Mouse (Mus musculus) layer of hippocampus, adult 8-10 months (tissue): ENCODE measurements at regions not wholly inside any gene's neighbourhood (a gene's known extent, or its start where the extent isn't known, plus 50 kb on each side); places are given as distances from the start of the nearest gene placed in this dataset.

Experiments
- DNase-seq, 2 experiments: peaks; one replicate each; pipeline ENCODE4 v3.0.0; 2022; ENCODE audit warnings: low spot score in 2 of 2

DNA sequence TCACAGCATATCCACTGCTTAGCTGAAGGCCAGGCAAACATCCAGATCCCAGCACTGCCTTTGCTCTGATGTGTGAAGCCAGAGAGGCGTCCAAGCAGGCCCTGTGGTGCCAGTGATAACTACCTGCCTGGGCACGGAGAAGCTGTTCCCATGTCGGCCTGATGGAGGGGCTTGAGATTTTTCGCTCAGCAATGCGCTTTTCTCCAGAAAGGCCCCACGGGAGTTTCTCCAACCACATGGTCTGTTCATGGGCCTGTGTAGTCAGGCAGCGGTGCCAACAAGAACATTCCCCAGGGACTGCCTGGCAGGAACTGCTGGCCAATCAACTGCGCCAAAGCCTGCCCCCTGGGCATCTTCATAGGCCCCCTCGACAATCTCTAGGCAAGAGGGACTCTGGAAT, 95.4 kb upstream of the Usp24 start:
- DNase-seq = no peak

DNA sequence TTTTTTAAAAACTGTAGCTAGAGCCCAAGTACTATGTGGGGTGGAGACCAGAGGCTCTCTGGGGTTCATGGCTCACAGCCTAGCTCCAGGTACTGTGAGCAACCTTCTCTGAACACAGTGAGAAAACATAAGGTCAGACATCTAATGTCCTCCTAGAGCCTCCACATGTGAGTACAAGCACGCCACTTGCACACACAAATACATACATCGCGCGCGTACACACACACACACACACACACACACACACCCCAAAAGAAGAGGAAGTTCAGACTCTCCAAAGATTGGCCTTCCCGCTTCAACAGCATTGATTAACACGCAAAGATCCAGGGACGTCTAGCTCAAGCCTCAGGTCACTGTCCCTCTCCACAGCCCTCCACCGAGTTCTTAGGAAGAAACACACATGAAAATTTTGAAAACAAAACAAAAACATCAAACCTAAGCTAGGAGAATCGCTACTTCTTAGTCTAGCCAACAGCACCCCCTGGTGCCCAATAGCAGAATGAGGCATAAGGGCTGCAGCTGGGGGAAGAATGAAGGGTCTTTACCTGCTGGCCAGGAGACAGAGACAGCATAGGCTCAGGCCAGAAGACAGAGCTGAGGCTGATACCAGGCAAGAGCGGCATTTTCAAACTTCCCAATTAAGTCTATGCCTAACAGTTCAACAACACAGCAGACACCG, 90.7 kb upstream of the Usp24 start:
- peak in 1 of 2 experiments; percentile 60 for DNase-seq

DNA sequence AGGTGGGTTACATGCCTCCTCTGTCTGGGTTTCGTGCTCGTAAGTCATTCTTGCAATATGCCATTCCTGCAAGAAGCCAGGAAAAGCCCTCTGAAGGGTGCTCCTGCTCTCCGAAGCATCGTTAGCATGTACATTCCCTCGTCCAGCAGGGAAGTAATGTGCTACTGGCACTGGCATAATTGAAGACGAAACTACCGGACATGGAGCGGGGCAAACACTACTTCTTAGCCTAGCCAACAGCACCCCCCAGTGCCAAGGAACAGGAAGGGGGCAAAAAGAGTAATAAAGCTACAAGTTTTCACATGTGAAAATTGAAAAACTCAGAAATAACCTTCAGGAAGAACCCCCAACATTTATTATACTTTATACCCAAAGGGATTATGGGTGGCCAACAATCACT, 88.6 kb upstream of the Usp24 start:
- DNase-seq = no peak

DNA sequence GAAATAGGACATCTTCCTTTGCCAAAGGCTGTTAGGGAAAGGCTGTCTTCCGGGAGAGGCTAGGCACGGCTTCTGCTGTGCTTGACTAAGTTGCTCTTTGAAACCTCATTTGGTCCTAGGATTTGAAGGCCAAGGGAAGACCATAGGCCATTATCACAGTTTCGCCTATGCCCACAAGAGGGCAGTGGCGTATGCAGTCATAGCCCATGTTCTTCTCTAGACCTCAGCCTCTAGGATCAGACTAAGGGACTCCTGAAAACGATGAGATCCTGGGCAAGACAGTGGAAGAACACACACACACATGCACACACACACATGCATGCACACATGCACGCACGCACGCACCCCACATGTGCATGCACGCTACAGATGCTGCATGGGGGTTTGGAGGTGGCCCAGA, 87.5 kb upstream of the Usp24 start:
- peak; percentile 80 to 83 for DNase-seq

DNA sequence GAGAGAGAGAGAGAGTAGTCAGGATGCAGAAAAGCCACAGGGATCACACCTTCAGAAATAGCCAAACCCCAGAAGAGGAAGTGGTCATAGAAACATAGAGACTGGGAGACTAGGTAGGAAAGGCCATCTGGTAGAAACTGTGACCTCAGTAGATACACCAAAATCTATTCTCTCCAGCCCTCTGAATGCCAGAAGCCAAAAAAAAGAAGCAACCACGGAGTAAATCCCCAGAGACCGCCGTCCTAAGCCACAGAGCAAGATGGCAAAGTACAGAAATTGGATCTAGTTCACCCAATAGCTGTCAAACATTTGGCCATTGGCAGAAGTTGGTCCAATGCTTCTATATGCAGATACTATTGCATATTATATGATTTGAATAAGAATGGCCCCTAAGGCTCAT, 86.5 kb upstream of the Usp24 start:
- no peak for DNase-seq

DNA sequence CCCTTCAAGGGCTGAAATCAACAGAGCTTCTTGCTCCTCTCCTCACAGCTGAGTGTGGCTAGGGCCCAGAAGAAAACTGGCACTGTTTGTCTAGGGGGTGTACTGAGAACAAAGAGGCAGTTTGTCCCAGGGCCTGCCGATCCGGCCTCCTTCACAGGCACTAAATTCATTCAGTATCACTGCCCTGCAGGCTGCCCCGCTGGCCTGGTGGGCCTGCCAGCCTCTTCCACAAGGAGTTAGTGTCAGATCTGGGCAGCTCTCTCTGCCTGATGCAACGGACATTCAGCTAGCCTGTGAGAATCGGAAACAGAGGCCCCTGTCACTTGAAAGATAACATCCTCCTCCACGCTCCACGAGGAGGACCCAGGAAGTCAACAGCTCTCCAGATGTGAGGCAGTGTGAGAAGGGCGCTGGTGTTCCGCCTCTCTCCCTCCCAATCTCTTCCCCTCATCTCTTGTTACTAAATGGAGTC, 83.5 kb upstream of the Usp24 start:
- peak; percentile 73 to 88 for DNase-seq

DNA sequence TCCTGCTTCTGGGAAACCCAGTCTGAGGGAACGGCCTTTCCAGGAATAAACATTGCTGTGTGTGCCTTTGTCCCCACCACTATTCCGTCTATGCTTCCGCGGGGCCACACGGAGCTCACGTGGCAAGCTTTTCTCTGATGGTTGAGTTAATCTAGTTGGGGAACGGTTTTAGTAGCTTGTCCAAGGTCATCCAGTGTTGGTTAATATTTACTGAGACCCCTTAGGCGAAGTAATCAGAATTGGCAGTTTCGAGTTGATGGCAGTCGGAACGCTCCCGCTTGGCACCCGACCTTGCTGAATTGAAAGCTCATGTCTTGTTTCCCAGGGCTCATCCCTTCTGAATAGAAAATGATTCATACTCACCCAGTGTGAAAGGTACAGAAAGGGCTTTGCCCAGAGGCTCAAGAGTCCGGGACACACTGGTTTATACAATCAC, 71.6 kb upstream of the Usp24 start:
- no peak for DNase-seq

DNA sequence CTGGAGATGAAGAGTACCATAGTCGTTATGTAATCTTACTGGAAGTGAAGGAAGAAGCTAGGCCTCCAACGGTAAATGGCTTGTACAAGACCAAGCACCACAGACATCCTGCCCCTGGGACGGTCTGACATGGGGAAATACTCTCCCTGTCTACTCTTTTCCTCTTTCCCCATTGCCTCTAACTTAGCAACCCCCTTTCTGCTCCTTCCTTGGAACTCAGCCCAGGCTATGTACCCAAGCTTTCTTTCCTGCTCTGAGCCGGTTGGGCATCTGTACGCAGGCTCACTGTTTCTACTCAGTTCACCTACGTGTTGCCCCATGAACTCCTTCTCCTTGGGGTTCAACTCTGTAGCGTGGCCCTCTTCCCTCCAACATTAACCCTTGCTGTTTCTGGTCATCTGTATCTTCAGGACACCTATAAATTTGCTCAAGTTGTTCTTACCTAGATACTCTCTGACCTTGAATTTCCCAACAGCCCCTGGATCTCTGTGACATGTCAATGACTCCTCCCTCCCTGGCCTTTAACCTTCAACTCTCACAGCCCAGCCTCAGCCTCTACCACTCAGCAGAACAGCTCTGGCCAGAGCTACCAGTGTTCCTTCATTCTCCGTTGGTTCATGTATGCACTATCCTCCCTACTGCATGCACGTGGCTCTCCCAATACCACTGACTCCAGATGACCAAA, 71.0 kb upstream of the Usp24 start:
- DNase-seq = peak in 1 of 2 experiments; percentile 23

DNA sequence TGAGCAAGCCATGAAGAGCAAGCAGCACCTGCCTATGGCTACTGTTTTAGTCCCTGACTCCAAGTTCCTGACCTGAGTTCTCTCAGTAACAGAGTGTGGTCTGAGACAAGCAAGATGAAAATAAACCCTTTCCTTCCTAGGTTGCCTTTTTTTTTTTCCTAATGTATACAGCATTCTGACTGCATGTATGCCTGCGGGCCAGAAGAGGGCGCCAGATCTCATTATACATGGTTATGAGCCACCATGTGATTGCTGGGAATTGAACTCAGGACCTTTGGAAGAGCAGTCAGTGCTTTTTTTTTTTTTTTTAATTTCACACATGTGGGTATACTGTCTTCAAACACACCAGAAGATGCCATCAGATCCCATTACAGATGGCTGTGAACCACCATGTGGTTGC, 69.3 kb upstream of the Usp24 start:
- DNase-seq = no peak

DNA sequence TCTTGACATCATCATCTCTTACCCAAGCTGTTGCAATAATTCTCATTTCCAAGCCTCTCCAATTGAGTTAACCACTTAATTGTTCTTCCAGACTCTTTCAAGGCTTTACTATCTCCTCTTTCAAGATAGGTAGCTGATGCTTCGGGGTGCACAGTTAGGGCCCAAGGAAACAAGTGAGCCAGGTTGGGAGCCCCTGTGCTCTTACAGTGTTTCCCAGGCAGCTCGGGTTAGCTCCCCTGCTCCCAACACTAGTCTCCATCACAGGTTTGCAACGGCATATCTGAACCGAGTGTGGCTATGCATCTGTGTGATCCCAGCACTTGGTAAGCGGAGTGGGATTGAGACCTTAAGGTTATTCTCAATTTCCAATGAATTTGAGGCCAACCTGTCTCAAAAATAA, 68.6 kb upstream of the Usp24 start:
- DNase-seq = no peak

DNA sequence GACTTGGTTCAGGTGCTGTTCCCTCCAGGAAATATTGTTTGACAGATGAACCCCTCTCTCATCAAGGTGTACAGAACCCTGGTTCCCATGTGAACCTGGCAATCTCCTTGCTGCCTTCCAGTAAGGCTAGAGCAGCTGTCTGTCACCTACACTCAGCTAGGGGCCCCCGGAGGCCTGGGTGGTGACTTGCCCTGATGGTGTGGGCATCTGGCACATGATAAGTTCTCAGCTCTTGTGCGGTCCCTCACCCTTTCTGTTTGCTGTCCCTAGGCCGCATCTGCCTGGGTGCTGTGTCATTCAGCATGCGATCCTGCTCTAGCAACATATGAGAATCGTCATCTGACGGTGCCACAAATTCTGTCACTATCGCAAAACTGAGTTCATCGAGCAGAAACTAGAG, 67.7 kb upstream of the Usp24 start:
- DNase-seq = no peak

DNA sequence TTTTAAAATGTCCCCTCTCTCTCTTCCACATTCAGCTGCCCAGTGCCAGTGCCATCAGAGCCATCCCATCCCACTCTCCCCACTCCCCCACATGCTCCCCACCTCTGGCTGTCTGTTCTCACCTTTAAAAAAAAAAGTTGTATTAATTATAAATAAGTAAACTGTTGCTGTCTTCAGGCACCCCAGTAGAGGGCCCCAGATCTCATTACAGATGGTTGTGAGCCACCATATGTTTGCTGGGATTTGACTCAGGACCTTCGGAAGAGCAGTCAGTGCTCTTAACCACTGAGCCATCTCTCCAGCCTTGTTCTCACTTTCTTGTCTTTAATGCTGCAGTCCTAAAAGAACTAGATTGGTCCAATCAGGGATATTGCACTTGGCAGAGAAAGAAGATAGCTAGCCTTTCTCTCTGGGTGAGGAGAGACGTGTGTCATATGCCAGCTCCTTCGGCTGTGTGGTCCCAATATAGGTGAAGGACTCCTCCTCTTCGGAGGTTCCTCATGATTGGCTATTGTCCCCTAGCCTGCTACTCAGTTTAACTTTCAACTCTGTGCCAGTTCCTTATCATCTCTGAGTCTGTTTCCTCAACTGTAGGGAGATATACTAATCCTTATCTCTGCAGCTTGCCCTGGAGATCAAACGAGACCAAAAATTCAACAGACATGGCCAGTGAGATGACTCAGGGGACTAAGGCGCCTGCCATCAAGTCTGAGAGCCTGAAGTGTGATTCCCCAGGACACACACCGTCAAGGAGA, 66.8 kb upstream of the Usp24 start:
- no peak for DNase-seq

DNA sequence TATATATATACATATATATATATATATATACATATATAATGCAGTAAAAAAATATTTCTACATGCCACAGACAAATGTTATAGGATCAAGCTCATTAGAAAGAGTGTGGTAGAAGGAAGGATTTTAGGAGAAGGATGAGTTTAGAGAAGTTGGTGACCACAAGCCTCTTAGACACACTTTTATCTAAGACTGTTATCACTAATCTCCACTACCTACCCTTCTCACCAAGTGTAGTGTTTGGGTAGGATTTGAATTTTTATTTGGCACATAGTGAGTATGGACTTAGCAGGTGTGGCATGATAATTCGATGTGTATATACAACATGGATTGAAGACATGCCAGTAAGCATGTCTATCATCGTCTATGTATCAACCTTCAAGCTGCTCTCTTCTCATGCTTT, 66.0 kb upstream of the Usp24 start:
- DNase-seq = no peak

DNA sequence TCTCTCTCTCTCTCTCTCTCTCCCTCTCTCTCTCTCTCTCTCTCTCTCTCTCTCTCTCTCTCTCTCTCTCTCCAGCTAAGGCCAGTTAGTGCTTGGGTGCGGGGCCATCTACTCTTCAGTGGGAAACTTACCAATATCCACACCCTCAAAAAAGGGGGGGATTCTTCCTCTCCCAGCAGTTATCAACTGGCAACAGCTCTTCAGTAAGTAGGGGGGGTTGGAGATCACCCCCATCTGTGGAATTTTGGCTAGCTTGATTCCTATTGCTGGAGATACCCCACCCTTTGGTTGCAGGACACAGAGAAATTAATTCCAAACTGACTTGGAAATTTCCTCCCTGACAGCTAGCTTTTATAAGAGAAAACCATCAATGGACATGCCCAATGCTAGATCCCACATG, 64.6 kb upstream of the Usp24 start:
- DNase-seq = no peak

DNA sequence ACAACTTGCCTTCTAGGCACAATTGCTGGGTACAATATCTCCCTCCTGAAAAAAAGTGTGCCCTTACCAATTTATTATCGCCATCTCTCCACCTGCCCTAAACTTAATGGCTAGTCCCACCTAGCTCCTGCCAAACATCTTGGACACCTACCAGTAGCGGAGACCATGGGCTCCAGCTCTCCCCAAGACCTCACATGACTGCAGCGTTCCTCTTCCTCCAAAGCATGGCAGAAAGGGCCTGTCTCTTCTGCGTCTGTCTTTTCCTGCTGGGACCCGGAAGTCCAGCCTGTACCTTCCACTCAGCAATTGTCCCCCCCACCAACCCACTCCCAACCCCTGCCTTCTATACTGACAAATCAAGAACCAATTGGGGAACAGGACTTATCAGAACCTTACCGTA, 63.1 kb upstream of the Usp24 start:
- DNase-seq = no peak

DNA sequence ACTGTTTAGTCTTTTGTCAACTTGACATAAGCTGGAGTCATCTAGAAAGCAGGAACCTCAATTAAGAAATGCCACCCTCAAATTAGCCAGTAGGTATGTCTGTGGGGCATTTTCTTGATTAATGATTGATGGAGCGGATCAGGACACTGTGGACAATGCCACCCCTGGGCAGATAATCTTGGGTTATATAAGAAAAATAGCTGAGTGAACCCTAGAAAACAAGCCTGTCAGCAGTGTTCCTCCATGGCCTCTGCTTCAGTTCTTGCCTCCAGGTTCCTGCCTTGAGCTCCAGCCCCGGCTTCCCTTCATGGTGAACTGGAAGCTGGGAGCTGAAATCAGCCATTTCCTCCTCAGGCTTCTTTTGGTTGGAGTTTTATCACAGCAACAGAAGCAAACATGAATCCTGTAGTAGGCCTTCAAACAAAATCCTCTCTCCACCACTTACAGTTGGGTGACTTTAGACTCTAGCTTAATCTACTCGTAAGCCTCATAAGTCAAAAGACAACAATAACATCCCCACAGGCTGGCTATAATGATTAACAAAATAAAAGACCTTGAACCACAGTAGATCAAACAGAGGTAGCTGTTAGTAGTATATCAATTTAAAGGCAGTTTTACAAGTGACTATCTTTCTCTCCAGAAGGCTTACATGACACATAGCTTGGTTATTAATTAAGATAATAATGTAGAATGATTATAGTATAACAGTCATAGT, 61.1 kb upstream of the Usp24 start:
- no peak for DNase-seq

DNA sequence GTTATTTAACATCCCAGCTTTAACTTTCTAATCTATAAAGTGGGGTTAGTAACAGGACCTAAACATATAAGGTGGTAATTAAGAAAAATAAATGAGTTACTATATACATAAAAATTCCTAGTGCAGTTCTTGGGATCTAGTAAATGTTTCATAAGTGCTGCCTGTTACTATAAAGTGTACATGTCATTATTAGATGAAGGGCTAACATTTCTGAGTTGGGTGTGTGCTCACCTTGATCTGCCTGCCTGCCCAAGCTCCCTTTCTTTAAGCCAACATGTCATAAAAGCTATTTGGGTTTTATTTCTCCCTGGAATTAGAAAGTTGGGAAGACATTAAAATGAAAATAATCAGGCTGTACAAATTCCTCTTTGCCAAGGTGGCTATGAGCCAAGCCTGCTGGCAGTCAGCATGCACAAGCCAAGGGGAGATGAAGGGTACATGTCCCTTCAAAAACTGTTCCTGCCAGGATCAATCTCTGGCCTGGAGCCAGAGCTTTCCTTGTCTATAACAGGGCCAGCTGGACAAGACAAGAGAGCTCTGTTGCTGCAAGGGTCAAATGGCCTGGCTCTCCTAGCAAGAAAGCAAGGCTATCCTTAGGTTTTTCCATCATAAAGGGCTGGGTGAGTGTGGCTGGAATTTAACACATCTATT, 59.9 kb upstream of the Usp24 start:
- peak; percentile 70 to 74 for DNase-seq

DNA sequence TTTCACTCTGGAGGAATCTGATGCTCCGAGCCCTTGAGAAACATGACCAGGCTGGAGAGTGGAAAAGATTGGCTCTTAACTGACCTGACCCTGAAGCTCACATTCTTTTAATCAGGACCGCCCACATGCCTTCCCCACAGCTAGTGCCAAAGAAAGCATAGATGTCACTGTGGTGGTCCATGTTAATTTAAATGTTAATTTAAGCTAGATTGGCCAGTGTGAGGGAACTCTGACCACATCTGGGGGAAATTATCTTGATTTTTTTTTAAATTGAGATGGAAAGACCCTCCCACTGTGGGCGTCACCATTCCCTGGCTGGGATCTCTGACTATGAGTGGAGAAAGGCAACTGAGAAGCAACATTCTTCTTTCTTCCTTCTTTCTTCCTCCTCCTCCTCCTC, 54.6 kb upstream of the Usp24 start:
- DNase-seq = no peak

DNA sequence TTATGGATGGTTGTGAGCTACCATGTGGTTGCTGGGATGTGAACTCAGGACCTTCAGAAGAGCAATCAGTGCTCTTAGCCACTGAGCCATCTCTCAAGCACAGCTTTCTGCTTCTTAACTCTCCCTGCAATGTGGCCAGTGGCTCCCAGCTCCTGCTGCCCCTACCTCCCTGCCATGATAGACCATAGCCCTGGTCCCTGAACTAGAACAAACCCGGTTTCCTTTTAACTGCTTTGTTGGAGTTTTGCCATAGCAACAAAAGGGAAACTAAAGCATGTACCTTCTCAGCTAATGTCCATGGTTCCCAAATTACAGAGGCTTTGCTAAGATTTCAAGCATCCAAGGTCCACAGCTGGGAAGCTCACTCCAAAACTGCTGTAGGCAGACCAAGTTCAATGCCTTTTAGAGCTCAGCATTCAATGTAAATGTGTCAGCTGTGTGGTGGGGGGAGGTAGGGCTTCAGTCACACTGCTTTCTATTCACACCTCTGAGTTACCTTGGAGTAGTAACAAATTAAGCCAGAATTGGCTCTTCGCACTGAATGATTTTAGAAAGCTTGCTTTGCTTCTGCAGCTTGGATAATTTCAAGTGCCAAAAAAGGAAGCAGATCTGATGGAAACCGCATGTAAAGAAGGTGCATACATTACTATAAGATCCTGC, 54.0 kb upstream of the Usp24 start:
- DNase-seq = no peak
